Mouse (Mus musculus) midbrain, embryonic 15.5 days (tissue): ENCODE results near the gene Cckar. TPM values are rescaled to one million over a fixed set of nuclear protein-coding genes. Genes with fewer than 3 reads are reported as not detected.

Experiments
- ATAC-seq: fragments of 200-750 bp; cut with Nextera tagmentation; replicated peaks from 2 replicates; pipeline ENCODE4 v1.8.0; 2017; ENCODE audit warnings: moderate TSS enrichment
- H3K27ac ChIP-seq: fragments of 300-500 bp; sonication (generic); 2 replicates; pipeline ENCODE4 v1.5.1; 2015; ENCODE audit warnings: mild to moderate bottlenecking, inconsistent platforms
- H3K27me3 ChIP-seq: fragments of 300-500 bp; sonication (generic); replicated peaks from 2 replicates; pipeline ENCODE4 v1.6.1; 2015; ENCODE audit warnings: inconsistent platforms
- H3K36me3 ChIP-seq: fragments of 300-500 bp; sonication (generic); replicated peaks from 2 replicates; pipeline ENCODE4 v1.6.1; 2015; ENCODE audit warnings: inconsistent platforms
- H3K4me1 ChIP-seq: fragments of 300-500 bp; sonication (generic); 2 replicates; pipeline ENCODE4 v1.6.1; 2015; ENCODE audit warnings: inconsistent platforms
- H3K4me2 ChIP-seq: fragments of 300-500 bp; sonication (generic); 2 replicates; pipeline ENCODE4 v1.6.1; 2015; ENCODE audit warnings: inconsistent platforms, mild to moderate bottlenecking, moderate library complexity
- H3K4me3 ChIP-seq: fragments of 300-500 bp; sonication (generic); 2 replicates; pipeline ENCODE4 v1.5.1; 2015; ENCODE audit warnings: mild to moderate bottlenecking, inconsistent platforms
- H3K9ac ChIP-seq: fragments of 300-500 bp; sonication (generic); 2 replicates; pipeline ENCODE4 v1.6.1; 2015; ENCODE audit warnings: mild to moderate bottlenecking, inconsistent platforms
- H3K9me3 ChIP-seq: fragments of 300-500 bp; sonication (generic); 2 replicates; pipeline ENCODE4 v1.6.1; 2016; ENCODE audit warnings: inconsistent platforms
- WGBS: fragments of 180-500 bp; shearing (Covaris S2); methylation state at CpG from one replicate; pipeline ENCODE4 v1.1.7; 2015; ENCODE audit warnings: mixed read lengths; 5-methylcytosine and 5-hydroxymethylcytosine counted together
- polyA plus RNA-seq: library from polyadenylated mRNA; unstranded; fragments of >200 nt; fragmentation: Nextera tagmentation; extraction: Ambion mirVana; gene quantifications from 2 replicates; pipeline ENCODE4 v1.2.1, GENCODE M21; 2015

Gene Cckar
- 0.75 and 1.1 TPM in 2 replicates for polyA plus RNA-seq

DNA sequence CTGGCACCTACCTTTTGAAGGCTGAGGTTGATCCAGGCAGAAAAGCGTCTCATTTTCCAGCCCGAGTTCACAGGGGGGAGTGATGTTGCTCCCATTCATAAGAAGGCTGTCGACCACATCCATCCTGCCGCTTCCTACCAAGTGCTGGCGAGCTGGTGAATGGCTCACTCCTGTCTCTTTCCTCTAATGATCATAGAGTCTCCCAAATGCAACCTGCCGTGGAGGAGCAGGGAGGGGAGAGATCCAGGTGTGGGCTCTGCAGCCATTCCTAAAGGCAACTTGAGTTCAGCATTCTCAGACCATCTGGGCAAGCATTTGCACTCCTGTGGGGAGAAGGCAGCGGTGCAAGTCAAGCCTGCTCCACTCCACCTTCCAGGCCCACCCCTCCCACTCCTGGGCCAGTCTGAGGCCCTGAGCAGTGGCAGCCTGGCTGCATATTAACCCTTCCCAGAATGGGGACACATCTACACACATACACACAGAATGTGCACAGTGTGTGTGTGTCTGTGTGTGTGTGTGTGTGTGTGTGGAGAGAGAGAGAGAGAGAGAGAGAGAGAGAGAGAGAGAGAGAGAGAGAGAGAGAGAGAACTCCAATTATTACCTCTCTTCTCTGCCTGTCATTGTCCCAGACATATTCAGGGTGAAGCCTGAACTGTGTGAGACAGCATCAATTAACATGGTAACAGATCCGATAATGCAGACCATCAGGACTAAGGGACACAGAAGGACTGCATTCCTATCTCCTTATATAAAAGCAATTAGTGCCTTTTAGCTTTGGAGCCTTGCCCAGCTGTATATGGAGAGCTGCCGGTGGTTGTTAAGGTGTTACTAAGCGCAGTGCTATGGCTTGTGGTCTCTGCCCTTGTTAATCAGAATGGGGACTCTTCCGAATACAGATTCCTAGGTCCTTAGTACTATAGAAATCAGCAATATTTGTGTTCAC is at the start of gene Cckar:
Cckar (minus strand) TSS at position 471 of the 943 bp plus-strand sequence.
- peak; percentile 83 for ATAC-seq
- Histone ChIP-seq H3K4me3 (no peak within 1 kb of the TSS), H3K27ac (no peak within 1 kb of the TSS), H3K27me3 (no peaks in the 10 kb centered on the region), H3K36me3 (no peaks in the 10 kb centered on the region), H3K9ac (no peak within 1 kb of the TSS), H3K9me3 (no peaks in the 10 kb centered on the region), H3K4me2 (peak within 1 kb of the TSS; percentile 16; the same call in 1 of the 2 replicates), H3K4me1 (peaks cover 21% of the 10 kb centered on the region)
- WGBS: 21% methylated on average over 11 of the region's 11 CpGs

DNA sequence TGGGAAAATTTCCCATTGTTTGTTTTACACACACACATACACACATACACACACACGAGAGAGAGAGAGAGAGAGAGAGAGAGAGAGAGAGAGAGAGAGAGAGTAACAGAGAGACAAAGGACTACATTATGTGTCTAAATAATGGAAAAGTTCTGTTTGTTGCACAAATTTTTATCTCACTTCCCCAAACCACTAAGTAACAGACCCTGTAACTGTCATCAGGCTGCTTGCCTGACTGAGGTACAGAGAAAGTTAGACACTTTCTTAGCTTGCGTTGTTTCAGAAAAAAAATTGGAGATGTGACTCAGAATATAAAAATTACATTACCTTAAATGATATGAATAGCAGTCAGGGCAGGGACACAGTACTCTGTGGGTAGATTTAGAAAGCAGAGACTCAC is 36.6 kb upstream of the Cckar start:
- Histone ChIP-seq H3K9me3 (no peaks in the 10 kb centered on the region), H3K4me3 (no peak overlapping the region), H3K27ac (no peak overlapping the region), H3K4me1 (no peaks in the 10 kb centered on the region), H3K4me2 (no peak overlapping the region), H3K36me3 (no peaks in the 10 kb centered on the region), H3K9ac (no peak overlapping the region), H3K27me3 (no peaks in the 10 kb centered on the region)
- WGBS: 77% methylated on average over 2 of the region's 2 CpGs
- no peak for ATAC-seq

DNA sequence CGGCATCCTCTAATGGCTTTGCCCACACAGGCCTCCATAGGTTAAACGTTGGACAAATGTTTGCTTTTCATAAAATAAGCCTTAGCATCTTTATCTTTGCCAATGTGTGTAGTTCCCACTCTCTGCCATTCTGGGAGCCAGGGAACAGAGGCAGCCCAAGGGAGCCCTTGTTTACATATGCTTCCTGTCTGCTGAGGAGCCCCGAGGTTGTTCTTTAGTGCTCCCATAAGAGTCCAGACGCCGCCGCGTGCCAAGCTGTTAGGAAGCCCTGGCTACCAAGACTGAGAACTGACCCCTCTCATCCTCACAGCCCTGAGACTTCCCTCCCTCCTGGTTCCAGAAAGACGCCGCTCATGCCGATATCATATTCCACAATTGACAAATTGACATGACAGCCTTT is 25.4 kb upstream of the Cckar start:
- ATAC-seq: no peak
- H3K9me3 ChIP-seq: no peaks in the 10 kb centered on the region
- no peaks in the 10 kb centered on the region for H3K36me3 ChIP-seq
- no peaks in the 10 kb centered on the region for H3K27me3 ChIP-seq
- H3K4me2 ChIP-seq: no peak overlapping the region
- H3K4me3 ChIP-seq: no peak overlapping the region
- no peaks in the 10 kb centered on the region for H3K4me1 ChIP-seq
- 77% methylated on average over 10 of the region's 10 CpGs for WGBS
- no peak overlapping the region for H3K27ac ChIP-seq
- no peak overlapping the region for H3K9ac ChIP-seq

DNA sequence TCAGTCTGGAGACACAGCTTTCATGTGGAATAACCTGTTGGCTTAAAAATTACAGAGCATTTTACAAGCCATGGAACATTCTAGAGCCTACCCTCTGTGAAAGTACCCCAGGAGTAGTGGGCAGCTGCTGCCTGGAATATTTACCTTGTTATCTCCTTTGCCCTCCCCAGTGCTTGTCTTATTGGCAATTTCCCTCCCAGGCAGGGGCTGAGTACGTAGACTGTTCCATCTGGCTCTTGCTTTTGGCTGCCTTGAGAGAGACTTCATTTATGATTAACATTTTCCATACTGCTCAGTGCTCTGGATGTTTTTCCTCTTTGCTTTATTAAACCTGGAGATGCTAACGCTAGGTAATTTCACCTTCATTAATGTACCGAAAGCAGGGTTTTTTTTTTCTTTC is 20.1 kb upstream of the Cckar start:
- Histone ChIP-seq H3K4me2 (no peak overlapping the region), H3K4me1 (no peaks in the 10 kb centered on the region), H3K9ac (no peak overlapping the region), H3K4me3 (no peak overlapping the region), H3K9me3 (no peaks in the 10 kb centered on the region), H3K36me3 (no peaks in the 10 kb centered on the region), H3K27me3 (no peaks in the 10 kb centered on the region), H3K27ac (no peak overlapping the region)
- 77% methylated on average over 3 of the region's 3 CpGs for WGBS
- ATAC-seq: no peak

DNA sequence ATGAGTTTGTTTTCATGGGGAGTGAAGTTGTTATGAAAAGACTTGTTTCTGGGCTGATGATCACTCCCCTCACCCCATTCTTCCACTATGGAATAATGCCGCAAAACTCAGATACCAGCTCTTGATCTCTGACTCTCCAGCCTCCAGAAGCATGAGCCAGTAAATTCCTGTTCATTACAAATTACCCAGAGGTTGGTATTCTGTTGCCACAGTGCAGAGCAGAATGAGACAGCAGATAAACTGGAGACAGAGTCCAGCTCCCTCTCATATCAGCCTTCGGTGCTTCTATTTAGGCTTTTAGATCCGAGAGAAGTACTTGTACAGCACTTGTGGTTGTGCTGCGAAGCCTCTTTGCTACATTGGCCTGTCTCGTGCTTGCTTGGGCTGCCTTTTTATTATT is 18.5 kb upstream of the Cckar start:
- no peaks in the 10 kb centered on the region for H3K27me3 ChIP-seq
- H3K36me3 ChIP-seq: no peaks in the 10 kb centered on the region
- H3K9ac ChIP-seq: no peak overlapping the region
- no peaks in the 10 kb centered on the region for H3K4me1 ChIP-seq
- H3K4me2 ChIP-seq: no peak overlapping the region
- H3K4me3 ChIP-seq: no peak overlapping the region
- H3K9me3 ChIP-seq: no peaks in the 10 kb centered on the region
- no peak overlapping the region for H3K27ac ChIP-seq
- 72% methylated on average over 5 of the region's 5 CpGs for WGBS
- no peak for ATAC-seq

DNA sequence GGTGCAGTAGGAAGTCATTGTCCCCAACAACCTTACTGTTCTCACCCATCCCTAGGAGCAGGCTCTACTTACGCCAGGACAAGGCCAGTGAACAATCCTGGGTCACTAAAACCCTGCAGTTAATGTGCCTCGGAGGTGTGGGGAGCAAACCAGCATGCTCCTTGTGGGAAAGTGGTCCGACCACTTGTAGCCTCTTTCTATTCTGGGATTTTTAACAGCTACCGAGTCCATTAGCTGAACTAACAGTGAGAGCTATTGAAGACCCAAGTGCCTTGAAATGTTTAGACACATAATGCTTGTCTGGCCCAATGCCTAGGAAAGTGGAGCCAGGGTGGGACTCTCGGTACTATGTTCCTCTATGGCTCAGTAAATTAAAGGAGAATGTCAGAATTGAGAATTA is 9.0 kb upstream of the Cckar start:
- H3K4me2 ChIP-seq: no peak overlapping the region
- H3K27ac ChIP-seq: no peak overlapping the region
- no peak overlapping the region for H3K9ac ChIP-seq
- no peaks in the 10 kb centered on the region for H3K27me3 ChIP-seq
- H3K36me3 ChIP-seq: no peaks in the 10 kb centered on the region
- H3K9me3 ChIP-seq: no peaks in the 10 kb centered on the region
- H3K4me3 ChIP-seq: no peak overlapping the region
- 84% methylated on average over 5 of the region's 5 CpGs for WGBS
- ATAC-seq: no peak
- H3K4me1 ChIP-seq: no peaks in the 10 kb centered on the region

DNA sequence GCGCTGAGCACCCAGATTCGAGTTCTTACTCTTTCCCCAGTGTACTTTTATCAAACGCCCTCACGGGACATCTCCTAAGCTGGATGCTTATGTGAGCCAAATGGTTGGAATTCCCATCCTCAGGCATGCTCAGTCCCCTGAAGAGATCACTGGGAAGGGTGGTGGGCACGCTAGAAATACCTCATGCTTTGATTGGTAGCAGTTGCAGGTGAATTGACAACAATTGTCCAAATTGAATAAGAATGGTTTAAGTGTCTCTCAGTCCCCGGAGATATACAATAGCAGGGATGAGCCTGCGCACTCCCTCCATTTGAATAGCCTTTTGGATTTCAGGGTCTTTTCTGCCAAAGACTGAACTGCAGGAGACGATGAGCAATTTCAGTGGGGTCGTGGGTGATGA is 3.8 kb upstream of the Cckar start:
- no peaks in the 10 kb centered on the region for H3K27me3 ChIP-seq
- 45% methylated on average over 9 of the region's 9 CpGs for WGBS
- H3K4me2 ChIP-seq: no peak overlapping the region
- H3K27ac ChIP-seq: no peak overlapping the region
- peaks cover 17% of the 10 kb centered on the region for H3K4me1 ChIP-seq
- no peak for ATAC-seq
- no peaks in the 10 kb centered on the region for H3K9me3 ChIP-seq
- no peak overlapping the region for H3K9ac ChIP-seq
- no peaks in the 10 kb centered on the region for H3K36me3 ChIP-seq
- no peak overlapping the region for H3K4me3 ChIP-seq

DNA sequence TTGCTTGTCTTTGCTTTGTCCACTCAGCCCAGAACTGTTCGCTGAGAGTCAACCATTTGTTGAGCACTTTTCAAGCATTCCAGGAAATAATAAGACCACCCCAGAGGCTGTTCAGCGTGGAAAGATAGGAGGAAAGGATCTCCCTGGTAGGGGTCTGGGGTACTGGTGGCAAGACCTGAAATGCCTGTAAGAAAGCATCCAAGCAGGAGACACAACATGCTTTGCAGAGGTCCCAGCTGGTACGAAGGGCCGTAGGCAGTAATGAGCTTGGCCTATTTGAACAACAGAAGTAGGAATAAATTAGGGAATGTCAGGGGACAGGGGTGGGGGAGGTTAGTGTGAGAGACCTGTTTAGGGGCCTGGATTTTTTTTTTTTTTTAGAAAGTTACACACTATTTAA is 686 bp upstream of the Cckar start:
- Histone ChIP-seq H3K36me3 (no peaks in the 10 kb centered on the region), H3K9ac (no peak overlapping the region), H3K4me1 (peaks cover 21% of the 10 kb centered on the region), H3K27ac (no peak overlapping the region), H3K4me3 (no peak overlapping the region), H3K27me3 (no peaks in the 10 kb centered on the region), H3K9me3 (no peaks in the 10 kb centered on the region), H3K4me2 (no peak overlapping the region)
- 0 out of 2 replicates have a peak, but pooled peaks have one; percentile 38 for ATAC-seq
- 31% methylated on average over 4 of the region's 4 CpGs for WGBS

DNA sequence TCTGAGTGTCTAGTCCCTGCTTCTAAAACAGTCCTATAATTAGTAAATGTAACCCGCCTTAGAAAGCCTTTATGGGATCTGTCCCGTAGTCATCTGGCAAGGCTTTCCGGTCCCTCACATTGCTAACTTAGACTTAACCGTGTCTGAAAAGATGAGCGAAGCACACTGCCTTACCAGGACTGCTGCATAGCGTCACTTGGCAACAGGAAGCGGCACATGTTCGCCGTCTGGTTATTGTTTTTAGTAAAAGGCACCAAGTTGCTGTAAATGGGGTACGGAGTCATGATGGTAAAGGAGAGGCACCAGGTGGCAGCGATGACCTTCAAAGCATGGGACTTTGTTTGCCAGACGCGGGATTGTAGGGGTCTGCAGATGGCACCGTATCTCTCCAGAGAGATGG is 4.8 kb downstream of the Cckar start:
- Histone ChIP-seq H3K4me2 (no peak overlapping the region), H3K27me3 (no peaks in the 10 kb centered on the region), H3K4me3 (no peak overlapping the region), H3K27ac (no peak overlapping the region), H3K36me3 (no peaks in the 10 kb centered on the region), H3K9ac (no peak overlapping the region), H3K9me3 (no peaks in the 10 kb centered on the region), H3K4me1 (peaks cover 14% of the 10 kb centered on the region)
- no peak for ATAC-seq
- 90% methylated on average over 14 of the region's 14 CpGs for WGBS

DNA sequence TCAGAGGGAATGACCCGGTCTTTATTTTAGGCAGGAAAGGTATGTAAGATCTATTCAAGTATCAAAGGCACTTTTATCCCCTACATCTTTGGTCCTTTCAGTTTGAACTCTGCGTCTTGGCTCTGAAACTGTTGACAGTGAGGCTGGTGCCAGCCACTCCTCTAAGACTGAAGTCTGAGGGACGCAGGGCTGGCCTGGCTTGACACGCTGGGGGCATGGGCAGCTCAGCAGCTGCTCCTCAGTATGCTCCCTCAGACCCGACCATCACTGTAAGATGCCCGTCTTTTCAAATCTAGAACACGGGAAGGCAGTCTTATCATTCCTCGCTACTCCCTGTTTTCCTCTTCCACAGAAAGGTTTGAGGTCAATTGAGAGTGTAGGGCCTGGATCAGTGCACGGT is 9.7 kb downstream of the Cckar start:
- H3K27ac ChIP-seq: no peak overlapping the region
- 85% methylated on average over 9 of the region's 9 CpGs for WGBS
- no peak overlapping the region for H3K4me2 ChIP-seq
- H3K4me3 ChIP-seq: no peak overlapping the region
- no peak overlapping the region for H3K9ac ChIP-seq
- no peaks in the 10 kb centered on the region for H3K9me3 ChIP-seq
- ATAC-seq: no peak
- H3K27me3 ChIP-seq: no peaks in the 10 kb centered on the region
- no peaks in the 10 kb centered on the region for H3K36me3 ChIP-seq
- H3K4me1 ChIP-seq: no peaks in the 10 kb centered on the region

DNA sequence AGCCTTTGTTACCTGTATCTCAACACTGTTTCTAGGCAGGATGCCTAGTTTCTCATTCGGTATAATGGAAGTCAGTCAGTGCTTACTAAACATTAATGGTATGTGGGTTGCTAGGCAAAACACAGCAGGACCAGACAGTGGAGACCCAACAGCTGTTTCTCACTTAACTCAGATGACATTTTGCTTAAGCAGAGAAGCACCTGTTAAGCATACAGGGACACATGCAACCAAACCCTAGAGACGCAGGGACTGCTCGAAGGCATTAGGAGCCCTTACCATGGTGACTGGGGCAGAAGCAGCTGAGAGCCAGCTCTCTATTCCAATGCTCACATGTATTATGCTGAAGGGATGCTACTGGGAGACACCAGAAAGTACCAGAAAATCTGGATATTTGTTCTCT is 10.8 kb downstream of the Cckar start:
- Histone ChIP-seq H3K27ac (no peak overlapping the region), H3K4me2 (no peak overlapping the region), H3K4me1 (no peaks in the 10 kb centered on the region), H3K4me3 (no peak overlapping the region), H3K36me3 (no peaks in the 10 kb centered on the region), H3K9ac (no peak overlapping the region), H3K27me3 (no peaks in the 10 kb centered on the region), H3K9me3 (no peaks in the 10 kb centered on the region)
- no peak for ATAC-seq
- 75% methylated on average over 3 of the region's 3 CpGs for WGBS

DNA sequence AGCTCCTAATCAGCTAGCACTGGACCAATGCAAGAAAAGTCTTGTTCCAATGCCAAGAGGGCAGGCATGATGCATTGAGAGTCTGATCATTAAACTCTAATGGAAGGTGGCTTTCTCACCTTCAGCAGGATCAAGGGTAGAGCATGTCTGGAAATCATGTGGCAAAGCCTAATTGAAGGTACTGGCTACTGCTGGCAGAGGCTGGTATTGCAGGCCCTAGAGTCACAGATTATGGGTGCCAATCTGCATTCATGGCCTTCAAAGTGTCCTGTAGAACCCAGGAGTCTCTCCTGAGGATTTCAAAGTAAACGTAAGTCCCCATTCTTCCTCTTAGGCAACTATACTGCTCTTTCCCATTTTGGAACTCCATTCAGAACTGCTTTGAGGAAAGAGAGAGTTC is 14.8 kb downstream of the Cckar start:
- Histone ChIP-seq H3K4me3 (no peak overlapping the region), H3K4me1 (no peaks in the 10 kb centered on the region), H3K27ac (no peak overlapping the region), H3K36me3 (no peaks in the 10 kb centered on the region), H3K9me3 (no peaks in the 10 kb centered on the region), H3K4me2 (no peak overlapping the region), H3K27me3 (no peaks in the 10 kb centered on the region), H3K9ac (no peak overlapping the region)
- ATAC-seq: no peak
- WGBS: 98% methylated on average over 1 of the region's 1 CpGs

DNA sequence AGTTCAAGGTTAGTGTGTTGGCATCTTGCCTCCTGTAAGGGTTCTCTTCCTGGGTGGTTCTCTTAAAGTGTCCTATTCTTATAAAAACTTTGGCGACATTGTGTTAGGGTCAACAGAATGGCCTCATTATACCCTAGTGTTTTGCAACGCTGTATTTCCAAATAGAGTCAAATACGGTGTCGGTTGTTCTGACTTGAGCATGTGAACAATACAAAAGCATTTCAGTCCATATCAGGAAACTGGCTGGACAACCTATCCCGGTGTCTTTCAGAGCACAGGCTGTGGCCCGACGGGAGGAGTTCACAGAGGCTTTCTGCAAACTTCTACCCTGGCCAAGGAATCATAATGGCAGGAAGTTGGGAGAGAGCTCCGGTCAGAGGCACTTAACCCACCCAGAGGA is 15.4 kb downstream of the Cckar start:
- Histone ChIP-seq H3K27me3 (no peaks in the 10 kb centered on the region), H3K4me3 (no peak overlapping the region), H3K9ac (no peak overlapping the region), H3K27ac (no peak overlapping the region), H3K4me2 (no peak overlapping the region), H3K36me3 (no peaks in the 10 kb centered on the region), H3K9me3 (no peaks in the 10 kb centered on the region), H3K4me1 (no peaks in the 10 kb centered on the region)
- 87% methylated on average over 8 of the region's 8 CpGs for WGBS
- ATAC-seq: no peak
